ENCODE assay signal across 8 mouse cellular contexts in genomic region chr4:102226700-102227099, GRCm38 (mm10).
DNase-seq lines count a peak whose midpoint lies in the region; ATAC-seq and TF ChIP-seq lines count a peak whose summit lies in the region.

No protein-coding gene starts in this region.

- H3K27ac ChIP-seq in forebrain, postnatal 0 days (ENCODE audit: low read depth, low read length) = no peak overlapping the region
- no peak overlapping the region for H3K27ac ChIP-seq in forebrain, embryonic 16.5 days (ENCODE audit: low read length)
- H3K27ac ChIP-seq in liver, embryonic 14.5 days = no peak overlapping the region
- H3K27ac ChIP-seq in liver, embryonic 12.5 days = no peak overlapping the region
- no peak overlapping the region for H3K27ac ChIP-seq in neural tube, embryonic 14.5 days (ENCODE audit: low read depth, low read length)

- peak; percentile 75 for DNase-seq in forebrain, postnatal 0 days
- peak in 1 of 3 experiments; percentile 14 for DNase-seq in liver, embryonic 14.5 days (ENCODE audit: low read depth in 3 of 3, low spot score in 3 of 3)
- DNase-seq in brain, embryonic 14.5 days (ENCODE audit: low read depth) = peak; percentile 76
- DNase-seq in kidney, postnatal 36 days = peak; percentile 26 to 42
- DNase-seq in spleen, adult 18-20 months = no peak

- TF ChIP-seq EP300 in liver, embryonic 14.5 days (IDR thresholded peaks at IDR 0.05; ENCODE audit: low read depth) = no peak

- ATAC-seq in forebrain, postnatal 0 days = peak; percentile 29; the same call in 1 of the 2 replicates
- no peak for ATAC-seq in forebrain, embryonic 16.5 days
- no peak for ATAC-seq in liver, embryonic 14.5 days (ENCODE audit: insufficient read depth)
- ATAC-seq in liver, embryonic 12.5 days = no peak
- peak; percentile 54; the same call in 1 of the 2 replicates for ATAC-seq in neural tube, embryonic 14.5 days (ENCODE audit: low read depth)

- H3K4me2 ChIP-seq in forebrain, postnatal 0 days (ENCODE audit: low read depth) = no peak overlapping the region
- no peak overlapping the region for H3K4me2 ChIP-seq in forebrain, embryonic 16.5 days (ENCODE audit: low read length)
- no peak overlapping the region for H3K4me2 ChIP-seq in liver, embryonic 14.5 days (ENCODE audit: low read depth)
- no peak overlapping the region for H3K4me2 ChIP-seq in liver, embryonic 12.5 days
- H3K4me2 ChIP-seq in neural tube, embryonic 14.5 days (ENCODE audit: low read depth, low read length) = no peak overlapping the region

- TF ChIP-seq POLR2A in brain, embryonic 14.5 days (IDR thresholded peaks at IDR 0.05; ENCODE audit: borderline replicate concordance, extremely low read depth, insufficient read depth, insufficient read length, poor library complexity, severe bottlenecking) = no peak

- no peaks in the 10 kb centered on the region; the same call in 1 of the 2 replicates for H3K4me1 ChIP-seq in forebrain, postnatal 0 days (ENCODE audit: insufficient read depth)
- H3K4me1 ChIP-seq in forebrain, embryonic 16.5 days (replicated peaks; ENCODE audit: control insufficient read depth, insufficient read depth, low read length) = peaks cover 6% of the 10 kb centered on the region
- no peaks in the 10 kb centered on the region for H3K4me1 ChIP-seq in liver, embryonic 14.5 days (replicated peaks; ENCODE audit: control insufficient read depth in 2 of 2, insufficient read depth in 2 of 2, low read length in 1 of 2)
- no peaks in the 10 kb centered on the region for H3K4me1 ChIP-seq in liver, embryonic 12.5 days
- no peaks in the 10 kb centered on the region for H3K4me1 ChIP-seq in neural tube, embryonic 14.5 days (ENCODE audit: control insufficient read depth, insufficient read depth, low read length)

- no peak overlapping the region for H3K4me3 ChIP-seq in forebrain, postnatal 0 days (ENCODE audit: low read depth, low read length)
- no peak overlapping the region for H3K4me3 ChIP-seq in forebrain, embryonic 16.5 days (replicated peaks; ENCODE audit: low read length)
- no peak overlapping the region for H3K4me3 ChIP-seq in liver, embryonic 14.5 days (ENCODE audit: insufficient read depth in 1 of 2, low read depth in 2 of 2, low read length in 2 of 2)
- H3K4me3 ChIP-seq in liver, embryonic 12.5 days = no peak overlapping the region
- H3K4me3 ChIP-seq in neural tube, embryonic 14.5 days (ENCODE audit: low read depth, low read length) = no peak overlapping the region

- H3K36me3 ChIP-seq in forebrain, postnatal 0 days (ENCODE audit: insufficient read depth) = no peaks in the 10 kb centered on the region
- no peaks in the 10 kb centered on the region for H3K36me3 ChIP-seq in forebrain, embryonic 16.5 days (ENCODE audit: control insufficient read depth, insufficient read depth)
- H3K36me3 ChIP-seq in liver, embryonic 14.5 days (replicated peaks; ENCODE audit: control insufficient read depth, insufficient read depth, low read depth) = no peaks in the 10 kb centered on the region
- H3K36me3 ChIP-seq in liver, embryonic 12.5 days = no peaks in the 10 kb centered on the region
- H3K36me3 ChIP-seq in neural tube, embryonic 14.5 days (ENCODE audit: control insufficient read depth, insufficient read depth, low read length) = no peaks in the 10 kb centered on the region

- H3K9me3 ChIP-seq in forebrain, postnatal 0 days (ENCODE audit: low read length) = no peaks in the 10 kb centered on the region
- no peaks in the 10 kb centered on the region for H3K9me3 ChIP-seq in forebrain, embryonic 16.5 days (ENCODE audit: control insufficient read depth, low read length)
- no peaks in the 10 kb centered on the region for H3K9me3 ChIP-seq in liver, embryonic 14.5 days (ENCODE audit: control insufficient read depth, low read length)
- H3K9me3 ChIP-seq in liver, embryonic 12.5 days (replicated peaks) = no peaks in the 10 kb centered on the region
- H3K9me3 ChIP-seq in neural tube, embryonic 14.5 days (ENCODE audit: control insufficient read depth, low read length) = no peaks in the 10 kb centered on the region

- H3K27me3 ChIP-seq in forebrain, postnatal 0 days (ENCODE audit: insufficient read depth, low read length) = no peaks in the 10 kb centered on the region
- H3K27me3 ChIP-seq in forebrain, embryonic 16.5 days (replicated peaks; ENCODE audit: control insufficient read depth, insufficient read depth, low read length) = no peaks in the 10 kb centered on the region
- no peaks in the 10 kb centered on the region for H3K27me3 ChIP-seq in liver, embryonic 14.5 days (ENCODE audit: control insufficient read depth, insufficient read depth, low read length)
- H3K27me3 ChIP-seq in liver, embryonic 12.5 days (replicated peaks) = no peaks in the 10 kb centered on the region
- H3K27me3 ChIP-seq in neural tube, embryonic 14.5 days (ENCODE audit: control insufficient read depth, insufficient read depth, low read length) = no peaks in the 10 kb centered on the region

- TF ChIP-seq CTCF in forebrain, postnatal 0 days (IDR thresholded peaks at IDR 0.05; ENCODE audit: low read depth) = peak; percentile 92
- TF ChIP-seq CTCF in liver, embryonic 14.5 days (IDR thresholded peaks at IDR 0.05; ENCODE audit: low read depth) = peak; percentile 50
- TF ChIP-seq CTCF in brain, embryonic 14.5 days (IDR thresholded peaks at IDR 0.05; ENCODE audit: borderline replicate concordance, extremely low read depth, insufficient read depth, insufficient read length) = peak; percentile 46

- no peak overlapping the region for H3K9ac ChIP-seq in forebrain, postnatal 0 days
- H3K9ac ChIP-seq in forebrain, embryonic 16.5 days (replicated peaks; ENCODE audit: low read depth, low read length) = no peak overlapping the region
- H3K9ac ChIP-seq in liver, embryonic 14.5 days (replicated peaks) = no peak overlapping the region
- H3K9ac ChIP-seq in liver, embryonic 12.5 days = no peak overlapping the region
- no peak overlapping the region for H3K9ac ChIP-seq in neural tube, embryonic 14.5 days (replicated peaks; ENCODE audit: low read depth, low read length)

Comparison
In these comparisons a context has a peak if more than half of its experiments do, and no peak if none do; other contexts are left out.
1. ATAC-seq: peak in forebrain, postnatal 0 days (single experiment) and neural tube, embryonic 14.5 days (single experiment); none in forebrain, embryonic 16.5 days (single experiment), liver, embryonic 14.5 days (single experiment) and liver, embryonic 12.5 days (single experiment).
2. DNase-seq: peak in forebrain, postnatal 0 days (single experiment), brain, embryonic 14.5 days (single experiment) and kidney, postnatal 36 days (2 of 2); none in spleen, adult 18-20 months (0 of 2).
3. Peak in every context shown above with its lines, with median percentiles within 50 percentile points of each other: CTCF ChIP-seq.